ENCODE assay signal across 17 mouse cellular contexts in the genomic region with DNA sequence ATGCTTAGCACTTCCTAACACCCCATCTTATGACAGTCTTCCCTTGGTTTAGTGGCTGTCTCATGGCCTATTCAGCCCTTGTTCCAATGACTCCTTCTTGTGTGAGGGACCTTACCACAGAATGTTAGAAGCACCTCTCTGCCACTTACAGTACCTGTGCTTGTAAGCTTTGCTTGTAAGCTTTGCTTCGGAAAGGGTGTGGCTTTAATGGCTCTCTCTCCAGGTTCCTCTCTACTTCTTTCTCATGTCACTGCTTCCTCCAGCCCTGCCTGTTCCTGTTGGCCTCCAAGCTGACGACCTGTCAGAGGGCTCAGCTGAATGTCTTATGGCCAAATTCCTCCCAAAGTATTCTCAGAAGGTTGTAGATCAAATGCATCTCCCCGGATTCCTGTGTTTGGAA. TPM values are rescaled to one million over a fixed set of nuclear protein-coding genes. Genes with fewer than 3 reads are reported as not detected.
DNase-seq lines count a peak whose midpoint lies in the region; ATAC-seq and TF ChIP-seq lines count a peak whose summit lies in the region.
"Had no signal": no experiment of that assay in that cellular context is flagged by ENCODE, and none has a peak within 500 bp of the region (broad histone marks: within the 10 kb centered on the region; RNA-seq: fewer than 3 reads in every experiment).

No protein-coding gene starts in this region.

- H3K4me1 ChIP-seq in heart, postnatal 0 days (ENCODE audit: control insufficient read depth, insufficient read depth) = no peaks in the 10 kb centered on the region
- H3K4me1 ChIP-seq: liver, embryonic 12.5 days had no signal

- H3K27ac ChIP-seq in heart, postnatal 0 days (ENCODE audit: low read depth) = peak overlapping the region; percentile 15; the same call in 1 of the 2 replicates
- H3K27ac ChIP-seq in macrophage = peak overlapping the region; percentile 35
- H3K27ac ChIP-seq: hindbrain, postnatal 0 days; liver, embryonic 12.5 days had no signal

- WGBS in heart, postnatal 0 days = 66% methylated on average over 3 of the region's 3 CpGs
- WGBS in macrophage (ENCODE audit: missing documents) = 40% methylated on average over 3 of the region's 3 CpGs

- no peak for ATAC-seq in heart, postnatal 0 days (ENCODE audit: insufficient read depth, low read depth)
- ATAC-seq: forebrain, postnatal 0 days; hindbrain, postnatal 0 days; liver, embryonic 12.5 days; midbrain, embryonic 16.5 days had no signal

- no peaks in the 10 kb centered on the region for H3K9me3 ChIP-seq in heart, postnatal 0 days (replicated peaks; ENCODE audit: control insufficient read depth, low read length)
- H3K9me3 ChIP-seq: embryonic facial prominence, embryonic 10.5 days; liver, embryonic 12.5 days had no signal

- no peak overlapping the region for H3K9ac ChIP-seq in heart, postnatal 0 days (replicated peaks; ENCODE audit: low read depth, low read length)
- H3K9ac ChIP-seq: forebrain, postnatal 0 days; liver, embryonic 12.5 days had no signal

- H3K79me2 ChIP-seq in macrophage (ENCODE audit: inconsistent target) = no peaks in the 10 kb centered on the region

- H3K27me3 ChIP-seq in heart, postnatal 0 days (ENCODE audit: control insufficient read depth, insufficient read depth, low read length) = no peaks in the 10 kb centered on the region
- H3K27me3 ChIP-seq: liver, embryonic 12.5 days had no signal

- H3K36me3 ChIP-seq in heart, postnatal 0 days (replicated peaks; ENCODE audit: control insufficient read depth, insufficient read depth, low read length) = no peaks in the 10 kb centered on the region
- H3K36me3 ChIP-seq in macrophage (ENCODE audit: inconsistent target) = no peaks in the 10 kb centered on the region
- H3K36me3 ChIP-seq: embryonic facial prominence, embryonic 10.5 days; liver, embryonic 12.5 days had no signal

- TF ChIP-seq EP300 in heart, postnatal 0 days (IDR thresholded peaks at IDR 0.05; ENCODE audit: low read depth) = no peak

- no peak for TF ChIP-seq CTCF in heart, postnatal 0 days (IDR thresholded peaks at IDR 0.05; ENCODE audit: low read depth)

- no peak for DNase-seq in heart, postnatal 0 days (ENCODE audit: low spot score)
- DNase-seq in heart, adult 9 months (ENCODE audit: low spot score in 2 of 2) = no peak
- DNase-seq in thymus, postnatal 25 days = peak; percentile 23
- no peak for DNase-seq in thymus, postnatal 10 days (ENCODE audit: low spot score in 2 of 2)
- no peak for DNase-seq in adrenal gland, adult 8-10 months
- DNase-seq in left cerebral cortex, adult 8-10 months (ENCODE audit: low spot score in 2 of 2) = no peak
- DNase-seq in gastrocnemius, adult 8-10 months (ENCODE audit: low spot score in 2 of 2) = no peak
- DNase-seq: cerebellum, adult 9-11 months; forebrain, postnatal 0 days; heart, postnatal 10 days; retina, postnatal 1 day; thymus, adult 2 months had no signal

- H3K4me3 ChIP-seq in heart, postnatal 0 days (ENCODE audit: low read depth, low read length) = no peak overlapping the region
- H3K4me3 ChIP-seq in macrophage (ENCODE audit: inconsistent target) = no peak overlapping the region
- H3K4me3 ChIP-seq: embryonic facial prominence, embryonic 10.5 days; liver, embryonic 12.5 days had no signal

- H3K4me2 ChIP-seq in heart, postnatal 0 days (ENCODE audit: low read depth, low read length) = no peak overlapping the region
- H3K4me2 ChIP-seq: liver, embryonic 12.5 days had no signal

RNA-seq across cellular contexts. Expression of gene Sgk1, which starts 25.8 kb away (rescaled TPM):
- 134 and 321 TPM in 2 replicates for total RNA-seq in heart, postnatal 0 days (2014; rRNA removed; ENCODE audit: low replicate concordance)
- 33.2 and 35.8 TPM in 2 replicates for polyA plus RNA-seq in heart, postnatal 0 days (2015; fragmentation: Nextera tagmentation; extraction: Ambion mirVana)
- 100 to 1,000 TPM in 18 of 26 experiments, 10 to 100 TPM in 8; 36.5 to 411 (median 145) TPM for total RNA-seq in macrophage (2018; cell fraction: chromatin; rRNA removed)
- 100 to 1,000 TPM in 13 of 26 experiments, 10 to 100 TPM in 13; 28.4 to 201 (median 107) TPM for total RNA-seq in macrophage (2018; cell fraction: cytosol; rRNA removed)
- total RNA-seq in macrophage (2018; cell fraction: nucleus; rRNA removed) = 100 to 1,000 TPM in 17 of 26 experiments, 10 to 100 TPM in 9; 46.0 to 325 (median 174) TPM
- polyA plus RNA-seq in macrophage (2018) = 26.8 to 76.1 TPM (median 55.9 TPM) in 3 replicates
- 100 to 1,000 TPM in 3 of 4 experiments, 10 to 100 TPM in 1; 86.0 to 164 (median 138) TPM for total RNA-seq in adrenal gland, adult 8-10 months (2022)
- total RNA-seq in left cerebral cortex, adult 8-10 months (2022) = 100 to 1,000 TPM; 107 to 165 (median 138) TPM
- 100 to 1,000 TPM; 176 to 239 (median 185) TPM for total RNA-seq in gastrocnemius, adult 8-10 months (2022)
